ENCODE assay signal across 8 mouse cellular contexts in genomic region chr19:47538801-47539200, GRCm38 (mm10). TPM values are rescaled to one million over a fixed set of nuclear protein-coding genes. Genes with fewer than 3 reads are reported as not detected.
DNase-seq lines count a peak whose midpoint lies in the region; ATAC-seq and TF ChIP-seq lines count a peak whose summit lies in the region.

No protein-coding gene starts in this region.

- H3K27ac ChIP-seq in kidney, adult 2 months (ENCODE audit: insufficient read depth, low read depth, low read length), result no peak overlapping the region
- H3K27ac ChIP-seq in heart, postnatal 0 days (ENCODE audit: low read depth), result peak overlapping the region; percentile 99
- peak overlapping the region; percentile 95 for H3K27ac ChIP-seq in lung, embryonic 16.5 days (ENCODE audit: low read length)
- no peak overlapping the region for H3K27ac ChIP-seq in forebrain, postnatal 0 days (ENCODE audit: low read depth, low read length)

- no peak for TF ChIP-seq CTCF in kidney, adult 2 months (conservative IDR thresholded peaks at IDR 0.05; ENCODE audit: insufficient read depth, insufficient read length, low read depth, low read length)
- TF ChIP-seq CTCF in heart, postnatal 0 days (IDR thresholded peaks at IDR 0.05; ENCODE audit: low read depth), result no peak
- no peak for TF ChIP-seq CTCF in forebrain, postnatal 0 days (IDR thresholded peaks at IDR 0.05; ENCODE audit: low read depth)

- H3K4me1 ChIP-seq in kidney, adult 2 months (ENCODE audit: control insufficient read depth, insufficient read depth, low read length), result no peaks in the 10 kb centered on the region
- peaks cover 34% of the 10 kb centered on the region for H3K4me1 ChIP-seq in heart, postnatal 0 days (ENCODE audit: control insufficient read depth, insufficient read depth)
- peaks cover 17% of the 10 kb centered on the region for H3K4me1 ChIP-seq in lung, embryonic 16.5 days (replicated peaks; ENCODE audit: control insufficient read depth, insufficient read depth, low read length)
- H3K4me1 ChIP-seq in forebrain, postnatal 0 days (ENCODE audit: insufficient read depth), result peaks cover 5% of the 10 kb centered on the region

- whole genome bisulfite sequencing in kidney, adult 2 months, result 39% methylated on average over 6 of the region's 6 CpGs
- 4% methylated on average over 6 of the region's 6 CpGs for WGBS in heart, postnatal 0 days
- 5% methylated on average over 6 of the region's 6 CpGs for WGBS in lung, embryonic 16.5 days
- WGBS in forebrain, postnatal 0 days, result 38% methylated on average over 6 of the region's 6 CpGs

- no peaks in the 10 kb centered on the region for H3K9me3 ChIP-seq in heart, postnatal 0 days (replicated peaks; ENCODE audit: control insufficient read depth, low read length)
- H3K9me3 ChIP-seq in lung, embryonic 16.5 days (ENCODE audit: control insufficient read depth, low read length), result no peaks in the 10 kb centered on the region
- no peaks in the 10 kb centered on the region for H3K9me3 ChIP-seq in forebrain, postnatal 0 days (ENCODE audit: low read length)

- H3K27me3 ChIP-seq in kidney, adult 2 months (replicated peaks; ENCODE audit: control insufficient read depth, insufficient read depth, low read length), result no peaks in the 10 kb centered on the region
- H3K27me3 ChIP-seq in heart, postnatal 0 days (ENCODE audit: control insufficient read depth, insufficient read depth, low read length), result no peaks in the 10 kb centered on the region
- no peaks in the 10 kb centered on the region; the same call in 1 of the 2 replicates for H3K27me3 ChIP-seq in lung, embryonic 16.5 days (ENCODE audit: control insufficient read depth, insufficient read depth, low read depth, low read length)
- no peaks in the 10 kb centered on the region for H3K27me3 ChIP-seq in forebrain, postnatal 0 days (ENCODE audit: insufficient read depth, low read length)

- 0 out of 2 replicates have a peak overlapping the region, but pooled peaks have one; percentile 62 for H3K9ac ChIP-seq in heart, postnatal 0 days (replicated peaks; ENCODE audit: low read depth, low read length)
- no peak overlapping the region for H3K9ac ChIP-seq in lung, embryonic 16.5 days (ENCODE audit: low read length)
- H3K9ac ChIP-seq in forebrain, postnatal 0 days, result no peak overlapping the region

- TF ChIP-seq EP300 in heart, postnatal 0 days (IDR thresholded peaks at IDR 0.05; ENCODE audit: low read depth), result no peak

- intact Hi-C loops in left cerebral cortex, postnatal 25 days (cut with DNase I), result no loop called here

- peak overlapping the region; percentile 78; the same call in 1 of the 2 replicates for H3K4me2 ChIP-seq in heart, postnatal 0 days (ENCODE audit: low read depth, low read length)
- H3K4me2 ChIP-seq in lung, embryonic 16.5 days (ENCODE audit: low read depth, low read length), result no peak overlapping the region
- no peak overlapping the region for H3K4me2 ChIP-seq in forebrain, postnatal 0 days (ENCODE audit: low read depth)

- peak; percentile 60 for DNase-seq in kidney, postnatal 10 days
- DNase-seq in kidney, adult 2 months, result no peak
- peak; percentile 75 for DNase-seq in heart, postnatal 0 days (ENCODE audit: low spot score)
- peak; percentile 56 for DNase-seq in thymus, postnatal 25 days
- DNase-seq in left cerebral cortex, postnatal 25 days (ENCODE audit: low spot score in 2 of 2), result no peak
- no peak for DNase-seq in forebrain, postnatal 0 days

- peak; percentile 36; the same call in 1 of the 2 replicates for ATAC-seq in heart, postnatal 0 days (ENCODE audit: insufficient read depth, low read depth)
- ATAC-seq in lung, embryonic 16.5 days (ENCODE audit: low read depth), result peak; percentile 48
- no peak for ATAC-seq in forebrain, postnatal 0 days
- ATAC-seq in activated CD4-positive, CD25-positive, alpha-beta regulatory T cell, adult 4 months, result no peak

- no peak for TF ChIP-seq POLR2A in kidney, adult 2 months (IDR thresholded peaks at IDR 0.05; ENCODE audit: low read depth, low read length)

- no peaks in the 10 kb centered on the region for H3K36me3 ChIP-seq in kidney, adult 2 months (ENCODE audit: control insufficient read depth, insufficient read depth, low read length)
- H3K36me3 ChIP-seq in heart, postnatal 0 days (replicated peaks; ENCODE audit: control insufficient read depth, insufficient read depth, low read length), result no peaks in the 10 kb centered on the region
- H3K36me3 ChIP-seq in lung, embryonic 16.5 days (ENCODE audit: control insufficient read depth, insufficient read depth, low read length), result no peaks in the 10 kb centered on the region
- no peaks in the 10 kb centered on the region for H3K36me3 ChIP-seq in forebrain, postnatal 0 days (ENCODE audit: insufficient read depth)

- no peak overlapping the region for H3K4me3 ChIP-seq in kidney, adult 2 months (ENCODE audit: insufficient read depth, low read depth, low read length)
- no peak overlapping the region for H3K4me3 ChIP-seq in heart, postnatal 0 days (ENCODE audit: low read depth, low read length)
- H3K4me3 ChIP-seq in lung, embryonic 16.5 days (ENCODE audit: low read length), result no peak overlapping the region
- no peak overlapping the region for H3K4me3 ChIP-seq in forebrain, postnatal 0 days (ENCODE audit: low read depth, low read length)

RNA-seq across cellular contexts. Expression of gene Stn1, which starts 1.5 kb away (rescaled TPM):
- 12.3 and 14.2 TPM in 2 replicates for polyA plus RNA-seq in kidney, adult 2 months (2012; rRNA removed)
- 26.1 and 71.6 TPM in 2 replicates for total RNA-seq in heart, postnatal 0 days (2014; rRNA removed; ENCODE audit: low replicate concordance)
- 20.1 and 21.6 TPM in 2 replicates for polyA plus RNA-seq in heart, postnatal 0 days (2015; fragmentation: Nextera tagmentation; extraction: Ambion mirVana)
- 55.5 and 59.7 TPM in 2 replicates for polyA plus RNA-seq in lung, embryonic 16.5 days (2015; fragmentation: Nextera tagmentation; extraction: Ambion mirVana)
- 10 to 100 TPM; 29.4 to 31.9 TPM for total RNA-seq in left cerebral cortex, postnatal 25 days (2021)
- total RNA-seq in forebrain, postnatal 0 days (2014; rRNA removed), result 17.1 and 19.6 TPM in 2 replicates
- 20.9 and 22.7 TPM in 2 replicates for polyA plus RNA-seq in forebrain, postnatal 0 days (2015; fragmentation: Nextera tagmentation; extraction: Ambion mirVana)
- polyA plus RNA-seq in activated CD4-positive, CD25-positive, alpha-beta regulatory T cell, adult 4 months (2017; shearing (Covaris generic)), result 10 to 100 TPM; 29.5 to 38.1 TPM

RNA-seq across cellular contexts. Expression of gene Slk, which starts 40.7 kb away (rescaled TPM):
- polyA plus RNA-seq in kidney, adult 2 months (2012; rRNA removed), result 10.4 and 12.2 TPM in 2 replicates
- total RNA-seq in heart, postnatal 0 days (2014; rRNA removed; ENCODE audit: low replicate concordance), result 45.8 and 59.5 TPM in 2 replicates
- polyA plus RNA-seq in heart, postnatal 0 days (2015; fragmentation: Nextera tagmentation; extraction: Ambion mirVana), result 14.2 and 17.7 TPM in 2 replicates
- 11.8 and 12.3 TPM in 2 replicates for polyA plus RNA-seq in lung, embryonic 16.5 days (2015; fragmentation: Nextera tagmentation; extraction: Ambion mirVana)
- total RNA-seq in left cerebral cortex, postnatal 25 days (2021), result 10 to 100 TPM; 57.1 to 57.6 TPM
- 24.5 and 28.4 TPM in 2 replicates for total RNA-seq in forebrain, postnatal 0 days (2014; rRNA removed)
- 3.1 and 3.8 TPM in 2 replicates for polyA plus RNA-seq in forebrain, postnatal 0 days (2015; fragmentation: Nextera tagmentation; extraction: Ambion mirVana)
- 10 to 100 TPM; 15.1 to 16.2 TPM for polyA plus RNA-seq in activated CD4-positive, CD25-positive, alpha-beta regulatory T cell, adult 4 months (2017; shearing (Covaris generic))

Comparison
In these comparisons a context has a peak if more than half of its experiments do, and no peak if none do; other contexts are left out.
1. DNase-seq: peak in kidney, postnatal 10 days (single experiment), heart, postnatal 0 days (single experiment) and thymus, postnatal 25 days (single experiment); none in kidney, adult 2 months (single experiment), left cerebral cortex, postnatal 25 days (0 of 2) and forebrain, postnatal 0 days (single experiment).
2. H3K27ac ChIP-seq: peak in heart, postnatal 0 days (single experiment) and lung, embryonic 16.5 days (single experiment); none in kidney, adult 2 months (single experiment) and forebrain, postnatal 0 days (single experiment).
3. ATAC-seq: peak in heart, postnatal 0 days (single experiment) and lung, embryonic 16.5 days (single experiment); none in forebrain, postnatal 0 days (single experiment) and activated CD4-positive, CD25-positive, alpha-beta regulatory T cell, adult 4 months (single experiment).